Mouse (Mus musculus) MEL (cell line): Measurements from ENCODE around the gene Foxn1.

Experiments
- CTCF ChIP-seq, 3 experiments: IDR thresholded peaks in 2 of 3; conservative IDR thresholded peaks in 1 of 3; 2 replicates each; pipeline ENCODE4 v1.5.1; 2011 to 2012; ENCODE audit warnings: low read length in 3 of 3, low read depth in 2 of 3, mild to moderate bottlenecking in 2 of 3, improper control_type of control experiment in 1 of 3, inconsistent platforms in 1 of 3, mixed read lengths in 1 of 3, moderate library complexity in 1 of 3; ENCODE audit not compliant: control insufficient read depth in 1 of 3, insufficient read depth in 1 of 3, poor library complexity in 1 of 3, severe bottlenecking in 1 of 3
- E2F4 ChIP-seq: IDR thresholded peaks from 2 replicates; pipeline ENCODE4 v1.6.1; 2011; ENCODE audit warnings: low read depth, low read length, improper control_type of control experiment, borderline replicate concordance
- EP300 ChIP-seq, 2 experiments: IDR thresholded peaks; 2 replicates each; pipeline ENCODE4 v1.6.1; 2011; ENCODE audit warnings: improper control_type of control experiment in 2 of 2, low read length in 2 of 2, low read depth in 1 of 2, mild to moderate bottlenecking in 1 of 2
- MAZ ChIP-seq: IDR thresholded peaks from 2 replicates; pipeline ENCODE4 v1.6.1; 2012; ENCODE audit warnings: low read depth, mild to moderate bottlenecking, inconsistent platforms, low read length, improper control_type of control experiment
- MEF2A ChIP-seq: IDR thresholded peaks from 2 replicates; pipeline ENCODE4 v1.6.1; 2014; ENCODE audit warnings: low read depth, mild to moderate bottlenecking, inconsistent platforms, low read length, improper control_type of control experiment; ENCODE audit not compliant: poor library complexity, insufficient replicate concordance, severe bottlenecking; ENCODE audit errors: extremely low read depth
- MYB ChIP-seq: IDR thresholded peaks from 2 replicates; pipeline ENCODE4 v1.6.1; 2011; ENCODE audit warnings: mild to moderate bottlenecking, low read depth, low read length, improper control_type of control experiment
- POLR2A ChIP-seq, 2 experiments: IDR thresholded peaks; 2 replicates each; pipeline ENCODE4 v1.6.1; 2011 to 2012; ENCODE audit warnings: low read length in 2 of 2, mild to moderate bottlenecking in 2 of 2, control low read depth in 1 of 2, improper control_type of control experiment in 1 of 2, low read depth in 1 of 2, moderate library complexity in 1 of 2; ENCODE audit not compliant: control insufficient read depth in 1 of 2, insufficient read depth in 1 of 2, poor library complexity in 1 of 2
- TAL1 ChIP-seq: IDR thresholded peaks from 2 replicates; pipeline ENCODE4 v1.6.1; 2012; ENCODE audit warnings: mild to moderate bottlenecking, inconsistent platforms, low read length, moderate library complexity, mixed read lengths
- UBTF ChIP-seq: IDR thresholded peaks from 2 replicates; pipeline ENCODE4 v1.6.1; 2012; ENCODE audit warnings: low read depth, mild to moderate bottlenecking, inconsistent platforms, low read length, improper control_type of control experiment, moderate library complexity, borderline replicate concordance; ENCODE audit not compliant: insufficient read depth
- USF1 ChIP-seq: IDR thresholded peaks from 2 replicates; pipeline ENCODE4 v1.6.1; 2014; ENCODE audit warnings: low read depth, mild to moderate bottlenecking, inconsistent platforms, low read length, improper control_type of control experiment, moderate library complexity
- USF2 ChIP-seq, 2 experiments: IDR thresholded peaks; 2 replicates each; pipeline ENCODE4 v1.6.1; 2011 to 2012; ENCODE audit warnings: improper control_type of control experiment in 2 of 2, low read length in 2 of 2, borderline replicate concordance in 1 of 2, inconsistent platforms in 1 of 2, low read depth in 1 of 2, mild to moderate bottlenecking in 1 of 2; ENCODE audit not compliant: insufficient read depth in 1 of 2

- TF ChIP-seq E2F4 (no peak), POLR2A (IDR thresholded peaks at IDR 0.05; ENCODE audit: control insufficient read depth in 1 of 2, insufficient read depth in 1 of 2, low read depth in 1 of 2, low read length in 2 of 2, poor library complexity in 1 of 2) (no peak), CTCF (IDR thresholded peaks at IDR 0.05 in 2 of 3, conservative IDR thresholded peaks at IDR 0.05 in 1 of 3; ENCODE audit: control insufficient read depth in 1 of 3, insufficient read depth in 1 of 3, low read depth in 2 of 3, low read length in 3 of 3, poor library complexity in 1 of 3, severe bottlenecking in 1 of 3) (no peak), USF1 (no peak), TAL1 (no peak), UBTF (no peak), MAZ (no peak), MYB (no peak), EP300 (IDR thresholded peaks at IDR 0.05; ENCODE audit: low read depth in 1 of 2, low read length in 2 of 2) (no peak), MEF2A (no peak), USF2 (IDR thresholded peaks at IDR 0.05; ENCODE audit: borderline replicate concordance in 1 of 2, insufficient read depth in 1 of 2, low read depth in 1 of 2, low read length in 2 of 2) (no peak)
Measured at GRCm38 (mm10) chr11:78412324-78412850, 26.0 kb upstream of the Foxn1 start.
